ENCODE assay signal across 8 mouse cellular contexts in genomic region chr17:3244881-3245739, GRCm38 (mm10).
DNase-seq lines count a peak whose midpoint lies in the region; ATAC-seq and TF ChIP-seq lines count a peak whose summit lies in the region.
"Had no signal": no experiment of that assay in that cellular context is flagged by ENCODE, and none has a peak within 500 bp of the region (broad histone marks: within the 10 kb centered on the region; RNA-seq: fewer than 3 reads in every experiment).

No protein-coding gene starts in this region.

- H3K4me2 ChIP-seq in lung, postnatal 0 days (replicated peaks; ENCODE audit: low read depth, low read length), result no peak overlapping the region

- no peak overlapping the region for H3K4me3 ChIP-seq in lung, postnatal 0 days (ENCODE audit: low read depth, low read length)
- no peak overlapping the region for H3K4me3 ChIP-seq in small intestine, adult 2 months (ENCODE audit: low read depth, low read length)
- H3K4me3 ChIP-seq: megakaryocyte, embryonic 14.5 days had no signal

- DNase-seq in lung, postnatal 36 days, result peak; percentile 28
- DNase-seq in lung, postnatal 0 days (ENCODE audit: low spot score), result no peak
- DNase-seq in gastrocnemius, postnatal 14 days, result peak; percentile 16
- DNase-seq in kidney, adult 18-20 months, result peak; percentile 67
- DNase-seq in layer of hippocampus, postnatal 10 days (ENCODE audit: low spot score in 2 of 2), result no peak

- ATAC-seq in lung, postnatal 0 days, result no peak
- ATAC-seq in megakaryocyte-erythroid progenitor cell, adult 5-6 weeks (replicated peaks; ENCODE audit: low FRiP score, low TSS enrichment, poor library complexity, severe bottlenecking), result no peak

- no peaks in the 10 kb centered on the region for H3K27me3 ChIP-seq in lung, postnatal 0 days (replicated peaks; ENCODE audit: insufficient read depth, low read length)
- no peaks in the 10 kb centered on the region for H3K27me3 ChIP-seq in small intestine, adult 2 months (ENCODE audit: control insufficient read depth, insufficient read depth, low read length)
- H3K27me3 ChIP-seq: megakaryocyte, embryonic 14.5 days had no signal

- TF ChIP-seq POLR2A in small intestine, adult 2 months (IDR thresholded peaks at IDR 0.05; ENCODE audit: low read depth, low read length), result no peak

- 77% methylated on average over 8 of the region's 8 CpGs for WGBS in lung, postnatal 0 days
- WGBS in small intestine, adult 2 months, result 24% methylated on average over 8 of the region's 8 CpGs

- no peak for TF ChIP-seq EP300 in lung, postnatal 0 days (IDR thresholded peaks at IDR 0.05)

- no peak overlapping the region for H3K9ac ChIP-seq in lung, postnatal 0 days (replicated peaks; ENCODE audit: low read depth)

- no peaks in the 10 kb centered on the region for H3K36me3 ChIP-seq in lung, postnatal 0 days (ENCODE audit: insufficient read depth, low read length)
- no peaks in the 10 kb centered on the region for H3K36me3 ChIP-seq in small intestine, adult 2 months (ENCODE audit: control insufficient read depth, insufficient read depth, low read length)

- no peaks in the 10 kb centered on the region for H3K4me1 ChIP-seq in lung, postnatal 0 days (ENCODE audit: insufficient read depth, low read depth, low read length)
- peaks cover 53% of the 10 kb centered on the region for H3K4me1 ChIP-seq in small intestine, adult 2 months (ENCODE audit: control insufficient read depth, insufficient read depth, insufficient read length, low read length)

- intact Hi-C loops in gastrocnemius, postnatal 14 days (cut with DNase I; ENCODE audit: low total_unique reads), result no loop called here

- no peaks in the 10 kb centered on the region for H3K9me3 ChIP-seq in lung, postnatal 0 days (ENCODE audit: low read length)
- H3K9me3 ChIP-seq: megakaryocyte, embryonic 14.5 days had no signal

- no peak for TF ChIP-seq CTCF in lung, postnatal 0 days (IDR thresholded peaks at IDR 0.05)
- TF ChIP-seq CTCF in small intestine, adult 2 months (IDR thresholded peaks at IDR 0.05; ENCODE audit: extremely low read depth, insufficient read length, insufficient replicate concordance, low read depth, low read length), result no peak

- no peak overlapping the region for H3K27ac ChIP-seq in lung, postnatal 0 days (ENCODE audit: low read length)
- peak overlapping the region; percentile 99 for H3K27ac ChIP-seq in small intestine, adult 2 months (ENCODE audit: insufficient read depth, low read depth, low read length)

Comparison
In these comparisons a context has a peak if more than half of its experiments do, and no peak if none do; other contexts are left out.
1. DNase-seq: peak in lung, postnatal 36 days (single experiment), gastrocnemius, postnatal 14 days (single experiment) and kidney, adult 18-20 months (single experiment); none in lung, postnatal 0 days (single experiment) and layer of hippocampus, postnatal 10 days (0 of 2).